Mouse (Mus musculus) cerebellum, adult 11 months (tissue): ENCODE measurements around the gene Gm7247.
"Not testable (repeated sequence)": the region's sequence is repeated elsewhere in the genome, so short reads cannot be mapped to it uniquely, and the experiment has no call there.

Experiments
- DNase-seq: peaks from one replicate; pipeline ENCODE4 v3.0.0; 2022

The Gm7247 gene

GRCm38 (mm10) chr14:51361456-51361855, at the start of gene Gm7247:
Gene Gm7247 (plus strand): TSS chr14:51361756.
- no peak for DNase-seq

GRCm38 (mm10) chr14:51324001-51324400, 37.6 kb upstream of the Gm7247 start:
- DNase-seq = no peak

GRCm38 (mm10) chr14:51346027-51346426, 15.5 kb upstream of the Gm7247 start:
- DNase-seq = no peak

GRCm38 (mm10) chr14:51358111-51358982, 3.2 kb upstream of the Gm7247 start:
- no peak for DNase-seq

GRCm38 (mm10) chr14:51382805-51383204, 21.2 kb downstream of the Gm7247 start:
- DNase-seq = no peak

- no peak for DNase-seq
These were observed 22.8 kb downstream of the Gm7247 start for GRCm38 (mm10) chr14:51384351-51384750.

- DNase-seq = no peak
These were observed 24.2 kb downstream of the Gm7247 start for GRCm38 (mm10) chr14:51385741-51386140.

GRCm38 (mm10) chr14:51387768-51388167, 26.2 kb downstream of the Gm7247 start:
- no peak for DNase-seq

GRCm38 (mm10) chr14:51388222-51388621, 26.7 kb downstream of the Gm7247 start:
- DNase-seq = no peak

- DNase-seq = no peak
These were observed 49.0 kb downstream of the Gm7247 start, which contains the start of gene Vmn2r88 for GRCm38 (mm10) chr14:51410520-51410919. Gene Vmn2r88 (plus strand): TSS chr14:51410820.

- DNase-seq = no peak
These were observed 62.3 kb downstream of the Gm7247 start for GRCm38 (mm10) chr14:51423885-51424284.

GRCm38 (mm10) chr14:51430138-51430537, 68.6 kb downstream of the Gm7247 start:
- not testable (repeated sequence) for DNase-seq

GRCm38 (mm10) chr14:51434546-51434945, 73.0 kb downstream of the Gm7247 start:
- DNase-seq = no peak

- no peak for DNase-seq
These were observed 73.5 kb downstream of the Gm7247 start for GRCm38 (mm10) chr14:51435020-51435419.

- DNase-seq = no peak
These were observed 77.4 kb downstream of the Gm7247 start for GRCm38 (mm10) chr14:51438955-51439354.

- not testable (repeated sequence) for DNase-seq
These were observed 90.0 kb downstream of the Gm7247 start, which contains the start of gene Vmn2r89 for GRCm38 (mm10) chr14:51451557-51451956. Gene Vmn2r89 (plus strand): TSS chr14:51451857.

- not testable (repeated sequence) for DNase-seq
These were observed 118.7 kb downstream of the Gm7247 start for GRCm38 (mm10) chr14:51480278-51480677.

- not testable (repeated sequence) for DNase-seq
These were observed 119.9 kb downstream of the Gm7247 start for GRCm38 (mm10) chr14:51481332-51482015.

- DNase-seq = no peak
These were observed 120.6 kb downstream of the Gm7247 start for GRCm38 (mm10) chr14:51482051-51482715.

GRCm38 (mm10) chr14:51482971-51483381, 121.4 kb downstream of the Gm7247 start:
- not testable (repeated sequence) for DNase-seq

- DNase-seq = no peak
These were observed 122.1 kb downstream of the Gm7247 start for GRCm38 (mm10) chr14:51483671-51484070.

- no peak for DNase-seq
These were observed 124.6 kb downstream of the Gm7247 start for GRCm38 (mm10) chr14:51486111-51486510.

- DNase-seq = no peak
These were observed 134.2 kb downstream of the Gm7247 start for GRCm38 (mm10) chr14:51495781-51496180.
